Mouse (Mus musculus) layer of hippocampus, adult 8-10 months (tissue): Measurements from ENCODE around the gene Sox14. TPM values are rescaled to one million over a fixed set of nuclear protein-coding genes. Genes with fewer than 3 reads are reported as not detected.

ENCODE experiments used
- DNase-seq, 2 experiments: peaks; one replicate each; pipeline ENCODE4 v3.0.0; 2022; ENCODE audit warnings: low spot score in 2 of 2
- total RNA-seq, 4 experiments: library from RNA; stranded (reverse); gene quantifications; 2 replicates each; pipeline ENCODE4 v1.2.4; 2022

The Sox14 gene
- not detected for total RNA-seq

GRCm38 (mm10) chr9:99875618-99876372 is at the start of gene Sox14:
Sox14 (minus strand) TSS chr9:99876170.
- no peak for DNase-seq

- no peak for DNase-seq
These were observed 3.3 kb upstream of the Sox14 start for GRCm38 (mm10) chr9:99879311-99879710.

- DNase-seq: no peak
These were observed 2.6 kb upstream of the Sox14 start for GRCm38 (mm10) chr9:99878588-99878987.

- DNase-seq: no peak
These were observed 1.1 kb upstream of the Sox14 start for GRCm38 (mm10) chr9:99877056-99877546.

GRCm38 (mm10) chr9:99876373-99877055 is 544 bp upstream of the Sox14 start:
- DNase-seq: no peak

GRCm38 (mm10) chr9:99874735-99875617 is 994 bp downstream of the Sox14 start:
- no peak for DNase-seq

GRCm38 (mm10) chr9:99873721-99874120 is 2.2 kb downstream of the Sox14 start:
- no peak for DNase-seq

GRCm38 (mm10) chr9:99873116-99873620 is 2.8 kb downstream of the Sox14 start:
- no peak for DNase-seq

GRCm38 (mm10) chr9:99872204-99873115 is 3.5 kb downstream of the Sox14 start:
- no peak for DNase-seq

GRCm38 (mm10) chr9:99871556-99872203 is 4.3 kb downstream of the Sox14 start:
- no peak for DNase-seq

- DNase-seq: no peak
These were observed 5.0 kb downstream of the Sox14 start for GRCm38 (mm10) chr9:99870780-99871555.

GRCm38 (mm10) chr9:99869936-99870779 is 5.8 kb downstream of the Sox14 start:
- no peak for DNase-seq

- DNase-seq: no peak
These were observed 6.7 kb downstream of the Sox14 start for GRCm38 (mm10) chr9:99869275-99869674.

GRCm38 (mm10) chr9:99868606-99869005 is 7.4 kb downstream of the Sox14 start:
- DNase-seq: no peak

GRCm38 (mm10) chr9:99868054-99868453 is 7.9 kb downstream of the Sox14 start:
- DNase-seq: no peak

GRCm38 (mm10) chr9:99862936-99863335 is 13.0 kb downstream of the Sox14 start:
- no peak for DNase-seq

- DNase-seq: no peak
These were observed 21.5 kb downstream of the Sox14 start for GRCm38 (mm10) chr9:99854486-99854885.

- DNase-seq: no peak
These were observed 22.6 kb downstream of the Sox14 start for GRCm38 (mm10) chr9:99853356-99853755.
